Mouse (Mus musculus) thymus, postnatal 36 days (tissue): ENCODE data around the gene Cib1.

Experiments used
- DNase-seq, 2 experiments: peaks; one replicate each; pipeline ENCODE4 v3.0.0; 2022; ENCODE audit warnings: mixed read lengths in 2 of 2

The Cib1 gene

GRCm38 (mm10) chr7:80182139-80182538 is 50.5 kb downstream of the Cib1 start:
- no peak for DNase-seq

- no peak for DNase-seq
Observed at GRCm38 (mm10) chr7:80181078-80181477, 51.5 kb downstream of the Cib1 start.

- no peak for DNase-seq
Observed at GRCm38 (mm10) chr7:80180202-80180601, 52.4 kb downstream of the Cib1 start.

- no peak for DNase-seq
Observed at GRCm38 (mm10) chr7:80179790-80180189, 52.8 kb downstream of the Cib1 start.

GRCm38 (mm10) chr7:80179327-80179726 is 53.3 kb downstream of the Cib1 start:
- DNase-seq: no peak

GRCm38 (mm10) chr7:80178037-80178729 is 54.4 kb downstream of the Cib1 start:
- DNase-seq: no peak

GRCm38 (mm10) chr7:80177438-80177837 is 55.2 kb downstream of the Cib1 start:
- no peak for DNase-seq
